Mouse (Mus musculus): ENCODE data around the gene Rpl7l1.
"Not testable (repeated sequence)": the region's sequence is repeated elsewhere in the genome, so short reads cannot be mapped to it uniquely, and the experiment has no call there.

Rpl7l1 gene

GRCm38 (mm10) chr17:46775070-46775469 lies 7.4 kb downstream of the Rpl7l1 start:
- no peak for DNase-seq (ENCODE audit: low spot score in 2 of 2)

DNA sequence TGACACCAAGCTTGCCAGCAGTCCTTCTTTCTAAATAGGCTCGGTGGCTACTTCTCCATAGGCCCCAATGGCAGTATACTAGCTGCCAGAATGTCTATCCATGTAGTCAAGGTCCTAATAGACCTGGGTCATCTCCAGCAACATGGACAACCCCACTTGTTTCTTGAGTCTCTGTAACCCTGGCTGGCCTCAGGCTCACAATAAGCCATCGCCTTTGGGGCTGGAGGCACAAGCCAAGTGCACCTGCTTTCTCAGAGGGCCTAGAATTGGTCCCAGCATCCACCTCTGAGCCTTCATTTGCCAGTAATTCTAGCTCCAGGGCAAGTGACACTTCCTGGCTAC lies 8.4 kb downstream of the Rpl7l1 start:
- DNase-seq (ENCODE audit: low spot score in 2 of 2) = no peak

GRCm38 (mm10) chr17:46773278-46774130 lies 9.0 kb downstream of the Rpl7l1 start:
- DNase-seq (ENCODE audit: low spot score in 2 of 2) = no peak

DNA sequence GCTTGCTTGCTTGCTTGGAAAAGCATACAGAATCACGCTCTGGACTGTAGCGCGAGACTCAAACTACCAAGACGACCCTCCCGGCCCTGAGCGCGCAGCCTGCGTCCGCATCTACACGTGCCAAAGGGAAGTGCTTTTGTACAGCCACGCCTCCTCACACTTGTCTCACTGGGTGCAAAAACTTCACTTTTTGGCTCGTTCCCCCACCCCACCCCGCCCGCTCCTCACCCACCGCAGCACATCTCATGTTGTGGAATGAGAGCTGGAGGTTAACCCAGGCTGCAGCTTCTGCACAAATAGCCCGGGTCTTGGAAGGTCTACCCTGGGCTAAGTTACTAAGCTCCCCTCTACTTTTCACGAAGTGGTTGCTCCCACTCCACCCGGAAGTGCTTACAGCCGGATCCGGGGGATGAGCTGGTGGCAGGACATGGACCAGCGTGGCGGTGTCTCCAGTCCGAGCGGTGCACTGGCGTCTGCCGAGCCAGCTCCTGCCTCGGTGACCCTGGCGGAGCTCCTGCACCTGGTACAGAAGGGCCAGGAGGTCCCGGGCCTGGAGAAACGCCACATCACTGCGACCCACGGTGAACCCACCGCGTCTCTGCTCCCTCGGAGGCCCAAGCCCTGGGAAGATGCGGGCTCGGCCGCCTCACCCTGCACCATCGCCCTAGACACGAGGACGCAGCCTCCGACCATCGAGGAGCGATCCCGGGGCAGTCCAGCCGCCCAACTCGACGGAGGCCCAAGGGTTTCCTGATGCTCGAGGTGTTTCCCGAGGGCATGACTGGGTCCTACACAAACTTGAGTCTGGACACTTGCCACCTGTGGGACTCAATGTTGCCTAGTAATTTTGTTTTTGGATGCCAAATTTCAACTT lies 9.8 kb downstream of the Rpl7l1 start, which contains the start of gene 2310039H08Rik:
Gene 2310039H08Rik, plus strand, starts transcription at position 232 of the 874 bp plus-strand sequence.
- peak; percentile 88 to 89 for DNase-seq (ENCODE audit: low spot score in 2 of 2)

DNA sequence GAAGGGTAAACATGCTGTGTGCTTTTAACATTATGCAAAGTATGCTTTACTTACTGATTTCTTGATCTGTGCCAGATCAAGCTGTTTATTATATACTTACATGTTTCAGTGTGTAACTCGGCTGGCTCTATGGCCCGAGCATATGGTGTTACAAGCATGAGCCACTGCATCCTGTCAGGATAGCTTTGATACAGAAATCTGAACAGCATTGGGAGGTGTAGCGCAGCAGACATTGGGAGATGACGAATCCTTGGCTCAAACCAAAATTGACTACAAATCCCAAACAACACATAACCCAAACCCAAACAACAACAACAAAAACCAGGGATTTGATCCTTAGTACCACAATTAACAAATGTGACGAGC lies 10.5 kb downstream of the Rpl7l1 start:
- DNase-seq (ENCODE audit: low spot score in 2 of 2) = no peak

DNA sequence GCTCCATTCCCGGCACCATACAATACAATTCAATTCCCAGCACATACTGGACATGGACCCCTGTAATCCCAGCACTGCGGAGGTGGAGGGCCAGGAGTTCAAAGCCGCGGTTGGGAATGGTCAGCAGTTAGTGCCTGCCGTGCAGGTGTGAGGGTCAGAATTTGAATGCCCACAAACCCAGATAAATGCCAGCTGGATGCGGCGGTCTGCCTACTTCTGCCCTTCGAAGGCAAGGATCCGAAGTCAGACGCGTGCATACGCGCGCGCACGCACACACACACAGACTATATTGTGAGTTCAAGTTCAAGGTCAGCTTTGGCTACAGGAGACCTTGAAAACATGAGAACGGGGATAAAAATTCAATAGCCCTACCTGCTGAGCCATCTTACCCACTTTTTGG lies 10.9 kb downstream of the Rpl7l1 start:
- no peak for DNase-seq (ENCODE audit: low spot score in 2 of 2)

GRCm38 (mm10) chr17:46771025-46771424 lies 11.4 kb downstream of the Rpl7l1 start:
- DNase-seq (ENCODE audit: low spot score in 2 of 2) = no peak

GRCm38 (mm10) chr17:46770546-46770945 lies 11.9 kb downstream of the Rpl7l1 start:
- DNase-seq (ENCODE audit: low spot score in 2 of 2) = no peak

GRCm38 (mm10) chr17:46767868-46768267 lies 14.6 kb downstream of the Rpl7l1 start:
- DNase-seq (ENCODE audit: low spot score in 2 of 2) = no peak

- not testable (repeated sequence) for DNase-seq (ENCODE audit: low spot score in 2 of 2)
Measured at GRCm38 (mm10) chr17:46764916-46765315, 17.6 kb downstream of the Rpl7l1 start.

- DNase-seq (ENCODE audit: low spot score in 2 of 2) = no peak
Measured at GRCm38 (mm10) chr17:46763544-46763943, 18.9 kb downstream of the Rpl7l1 start, which contains the start of gene Ptcra. Gene Ptcra, minus strand, starts transcription at chr17:46763712.

DNA sequence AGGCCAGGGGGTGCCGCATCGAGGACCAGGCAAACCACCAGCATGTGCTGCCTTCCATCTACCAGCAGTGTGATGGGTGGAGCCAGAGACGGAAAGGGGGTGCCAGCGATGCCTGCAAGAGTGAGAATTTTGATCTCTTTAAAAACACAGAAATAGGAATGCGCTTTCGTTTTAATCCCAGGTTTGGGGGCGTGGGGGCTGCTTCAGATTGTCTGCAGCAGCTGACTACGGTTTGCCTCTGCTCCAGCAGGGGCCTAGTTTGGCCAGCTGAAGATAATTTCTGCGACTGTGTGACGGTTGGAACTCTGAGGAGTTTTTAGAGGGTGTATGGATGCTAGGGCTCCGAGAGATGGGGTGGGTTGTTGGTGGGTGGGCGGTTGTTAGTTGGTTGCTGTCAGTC lies 23.7 kb downstream of the Rpl7l1 start:
- DNase-seq (ENCODE audit: low spot score in 2 of 2) = no peak

DNA sequence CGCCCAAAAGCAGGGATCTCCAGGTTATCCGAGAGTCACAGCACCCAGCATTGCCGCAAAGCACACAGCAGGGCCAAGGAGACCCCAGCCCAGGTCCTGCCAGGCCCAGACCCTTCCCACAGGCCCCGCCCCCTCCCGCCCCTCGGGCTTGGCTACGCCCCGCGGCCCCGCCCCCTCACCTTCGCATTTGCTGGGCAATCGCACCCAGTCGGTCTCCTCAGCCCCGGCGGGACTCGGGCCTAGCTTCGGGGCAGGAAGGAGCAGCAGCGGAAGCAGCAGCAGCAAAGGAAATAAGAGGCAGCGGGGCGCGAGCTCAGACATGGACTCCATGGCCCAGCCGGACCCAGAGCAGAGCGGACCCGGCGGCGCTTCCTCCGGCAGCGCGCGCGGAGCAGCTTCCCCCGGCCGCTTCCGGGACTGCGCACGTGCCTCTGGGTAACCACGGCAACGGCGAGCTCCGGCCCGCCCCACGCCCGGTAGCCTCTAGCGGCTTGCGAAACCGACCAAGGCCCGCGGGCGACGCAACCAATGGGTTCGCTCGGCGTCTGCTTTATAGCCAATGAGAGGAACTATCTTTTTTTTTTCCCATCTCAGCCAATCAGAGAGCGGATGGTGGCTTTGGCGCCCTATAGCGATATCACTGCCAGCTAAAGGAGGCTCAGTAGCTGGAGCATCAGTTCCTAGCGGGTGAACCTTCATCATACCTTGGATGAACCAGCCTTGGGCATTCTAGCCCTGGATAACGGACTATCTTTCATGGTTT lies 30.5 kb downstream of the Rpl7l1 start, which contains the start of gene Cnpy3:
Gene Cnpy3, minus strand, starts transcription at position 421 of the 763 bp plus-strand sequence.
- peak; percentile 97 for DNase-seq (ENCODE audit: low spot score in 2 of 2)

- peak; percentile 72 to 81 for DNase-seq (ENCODE audit: low spot score in 2 of 2)
Measured at GRCm38 (mm10) chr17:46751056-46751793, 31.2 kb downstream of the Rpl7l1 start.

GRCm38 (mm10) chr17:46750580-46750979 lies 31.9 kb downstream of the Rpl7l1 start:
- DNase-seq (ENCODE audit: low spot score in 2 of 2) = no peak

DNA sequence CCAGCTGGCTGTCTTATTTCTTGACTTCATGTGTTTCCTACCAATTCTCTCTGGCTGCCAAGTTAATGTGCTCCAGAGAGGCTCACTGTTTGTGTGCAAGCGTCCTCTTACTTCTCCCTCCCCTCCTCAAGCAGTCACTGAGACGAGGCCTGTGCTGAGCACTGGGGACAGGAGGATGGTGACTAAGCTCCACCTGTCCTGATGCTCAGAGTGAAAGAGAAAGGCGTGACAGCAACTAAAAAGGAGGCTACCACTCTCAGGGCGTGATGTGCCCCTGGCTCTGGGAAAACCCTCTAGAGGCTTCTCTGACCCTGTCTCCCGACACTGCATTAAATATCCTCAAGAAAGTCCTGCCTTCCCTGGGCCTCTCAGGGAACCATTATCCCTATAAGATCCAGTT lies 33.2 kb downstream of the Rpl7l1 start:
- DNase-seq (ENCODE audit: low spot score in 2 of 2) = no peak

DNA sequence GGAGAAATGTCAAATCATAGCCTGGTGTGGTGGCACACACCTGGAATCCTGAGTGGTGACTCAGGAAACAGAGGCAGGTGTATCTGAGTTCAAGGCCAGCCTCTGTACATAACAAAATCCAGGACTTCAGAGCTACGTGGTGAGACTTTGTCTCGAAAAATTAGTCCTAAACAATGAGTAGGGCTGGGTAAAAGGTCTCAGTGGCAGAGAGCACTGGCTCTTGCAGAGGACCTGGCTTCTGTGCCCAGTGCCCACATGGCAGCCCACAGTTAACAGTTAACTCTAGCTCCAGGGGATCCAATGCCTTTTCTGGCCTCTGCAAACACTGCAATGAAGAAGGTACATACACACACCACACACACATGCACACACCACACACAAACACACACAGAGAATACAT lies 34.7 kb downstream of the Rpl7l1 start:
- DNase-seq (ENCODE audit: low spot score in 2 of 2) = no peak

DNA sequence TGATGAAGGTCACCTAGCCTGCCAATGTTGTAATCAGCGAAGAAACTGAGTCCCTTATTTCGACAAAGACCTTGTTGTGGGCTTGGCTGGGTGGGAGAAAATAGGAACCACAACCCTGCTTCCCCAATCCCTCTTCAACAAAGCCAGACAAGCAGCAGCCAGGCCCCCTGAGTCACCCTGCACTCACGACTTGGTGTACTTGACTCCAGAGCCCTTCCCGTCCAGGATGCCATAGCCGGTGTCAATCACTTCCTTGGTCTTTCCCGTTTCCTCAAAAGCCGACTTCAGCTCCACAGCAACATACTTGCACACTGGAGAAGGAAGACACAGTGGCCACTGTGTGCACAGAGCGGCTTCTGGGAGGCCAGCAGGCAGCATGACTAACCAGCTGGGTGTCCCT lies 35.2 kb downstream of the Rpl7l1 start:
- no peak for DNase-seq (ENCODE audit: low spot score in 2 of 2)

DNA sequence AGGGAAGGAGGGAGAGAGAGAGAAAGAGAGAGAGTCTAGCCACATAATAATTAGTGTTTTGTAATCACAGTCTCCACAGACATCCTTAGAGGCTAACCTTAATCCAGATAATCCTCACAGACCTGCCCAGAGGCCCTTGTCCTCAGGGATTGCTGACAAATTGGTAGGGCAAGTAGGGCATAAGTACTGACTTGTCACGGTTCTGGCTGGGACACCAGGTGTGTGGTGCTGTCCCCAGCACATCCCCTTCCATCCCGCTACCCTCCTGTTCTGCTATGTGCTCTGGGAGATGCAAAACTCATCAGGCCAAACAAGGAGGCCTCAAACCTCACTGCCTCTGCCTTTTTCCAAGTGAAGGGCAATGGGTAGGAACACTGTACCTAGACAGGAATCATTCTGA lies 37.0 kb downstream of the Rpl7l1 start:
- no peak for DNase-seq (ENCODE audit: low spot score in 2 of 2)

GRCm38 (mm10) chr17:46742986-46743385 lies 39.5 kb downstream of the Rpl7l1 start:
- DNase-seq (ENCODE audit: low spot score in 2 of 2) = no peak

GRCm38 (mm10) chr17:46741305-46741704 lies 41.2 kb downstream of the Rpl7l1 start:
- no peak for DNase-seq (ENCODE audit: low spot score in 2 of 2)
